Mouse (Mus musculus) left cerebral cortex, postnatal 36 days (tissue): Measurements from ENCODE around the gene Elk1. TPM values are rescaled to one million over a fixed set of nuclear protein-coding genes. Genes with fewer than 3 reads are reported as not detected.

Source experiments
- DNase-seq, 2 experiments: peaks; one replicate each; pipeline ENCODE4 v3.0.0; 2021 to 2022; ENCODE audit warnings: low spot score in 2 of 2, mixed read lengths in 1 of 2
- intact Hi-C: fragments of 180-260 bp; cut with DNase I; formaldehyde crosslinking; loops from one replicate; pipeline ENCODE4 v1.15.1; 2025
- total RNA-seq, 2 experiments: library from RNA; stranded (reverse); gene quantifications; 2 replicates each; pipeline ENCODE4 v1.2.3; 2021

Elk1 gene
- total RNA-seq: 10 to 100 TPM; 55.4 to 62.5 TPM

GRCm38 (mm10) chrX:20950191-20950880 lies at the start of gene Elk1:
Elk1 (minus strand) TSS chrX:20950608.
- intact Hi-C loops: no loop called here
- peak; percentile 75 to 77 for DNase-seq

DNA sequence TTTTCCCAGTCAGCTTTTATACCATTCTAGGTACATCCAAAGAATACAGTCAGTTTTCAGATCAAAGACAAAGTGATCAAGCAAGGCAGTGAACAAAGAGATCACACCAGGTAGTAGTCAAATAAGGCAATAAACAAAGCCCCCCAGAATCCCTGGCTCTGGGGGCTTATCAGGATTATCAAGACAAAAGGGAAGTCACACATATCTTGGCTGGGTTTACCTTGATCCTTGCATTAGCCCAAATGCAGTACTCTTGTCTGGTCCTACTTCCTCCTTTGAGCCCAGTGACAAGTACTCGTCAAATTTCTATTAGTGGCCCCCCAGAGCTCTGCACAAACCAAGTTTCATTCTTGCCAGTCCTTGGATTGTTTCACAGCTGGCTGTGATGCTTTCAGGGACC lies 30.5 kb upstream of the Elk1 start:
- intact Hi-C loops: no loop called here
- no peak for DNase-seq

DNA sequence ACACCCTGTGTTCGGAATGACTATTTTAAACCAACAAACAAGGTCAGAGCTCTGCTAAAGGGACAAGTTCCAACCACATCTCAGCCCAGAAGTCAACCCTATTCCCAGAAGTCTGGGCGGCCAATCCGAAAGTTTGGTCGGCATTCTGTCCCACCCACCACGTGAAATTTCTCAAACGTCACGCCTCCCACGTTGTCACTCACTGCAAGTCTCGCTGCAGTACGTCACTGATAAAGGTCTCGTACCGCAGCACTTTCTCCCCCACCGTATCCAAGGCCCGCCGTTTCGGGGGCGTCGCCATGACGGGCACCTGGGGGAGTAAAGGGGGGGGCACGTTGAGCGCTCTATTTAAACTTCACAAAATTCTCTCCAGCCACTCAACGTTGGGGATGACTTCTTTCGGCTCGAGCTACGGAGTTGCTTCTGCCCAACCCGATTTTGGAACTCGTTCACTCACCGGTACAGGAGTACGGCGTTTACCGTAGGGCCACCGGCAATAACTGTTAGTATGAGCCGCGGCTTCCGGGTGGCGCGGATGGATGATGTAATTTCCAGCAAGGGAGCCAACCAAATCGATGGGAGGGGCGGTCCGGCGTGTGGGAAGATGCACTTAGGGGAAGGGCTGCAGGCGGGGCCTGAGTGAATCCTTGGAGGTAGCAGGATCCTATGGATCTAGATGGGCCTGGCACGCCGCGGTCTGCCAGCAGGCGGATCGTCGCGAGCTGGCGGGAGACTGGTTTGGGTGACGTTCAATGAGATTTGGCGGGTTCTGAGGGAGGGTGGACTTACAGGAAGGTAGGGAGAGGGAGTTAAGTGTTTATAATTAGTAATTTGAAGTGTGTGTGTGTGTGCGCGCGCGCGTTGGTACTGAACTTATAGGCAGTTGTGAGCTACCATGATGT lies 11.3 kb upstream of the Elk1 start, which contains the start of gene Uxt:
Uxt (minus strand) TSS at position 541 of the 902 bp plus-strand sequence.
- peak; percentile 87 for DNase-seq
- intact Hi-C loops: no loop called here

- peak; percentile 29 to 45 for DNase-seq
- intact Hi-C loops: loop anchor here (5.0 to 10.0 kb wide), 2 partner anchors 129 to 281 kb away; no protein-coding TSS in a partner anchor
These were observed 4.4 kb downstream of the Elk1 start for GRCm38 (mm10) chrX:20946055-20946454.

DNA sequence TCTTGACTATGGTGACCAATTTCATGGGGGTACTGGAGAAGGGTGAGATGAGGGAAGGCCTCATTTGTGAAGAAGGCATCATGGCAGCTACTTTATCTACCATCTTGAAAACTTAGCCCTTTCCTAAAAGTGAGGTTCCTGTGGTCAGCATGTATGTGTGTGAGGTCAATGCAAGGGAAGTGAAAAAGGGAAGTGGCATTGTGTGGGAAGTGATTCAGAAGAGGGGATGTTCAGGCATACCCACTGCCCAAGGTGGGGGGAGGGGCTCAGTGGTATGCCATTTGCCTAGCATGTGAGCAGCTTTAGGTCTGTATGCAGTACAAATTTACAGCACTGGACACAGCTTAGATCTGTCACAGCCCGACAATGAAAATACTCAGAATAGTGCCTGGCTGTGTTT lies 18.4 kb downstream of the Elk1 start:
- intact Hi-C loops: no loop called here
- no peak for DNase-seq

- intact Hi-C loops: no loop called here
- no peak for DNase-seq
These were observed 19.0 kb downstream of the Elk1 start, which contains the start of gene Cfp for GRCm38 (mm10) chrX:20931364-20931763. Cfp (minus strand) TSS chrX:20931555.

DNA sequence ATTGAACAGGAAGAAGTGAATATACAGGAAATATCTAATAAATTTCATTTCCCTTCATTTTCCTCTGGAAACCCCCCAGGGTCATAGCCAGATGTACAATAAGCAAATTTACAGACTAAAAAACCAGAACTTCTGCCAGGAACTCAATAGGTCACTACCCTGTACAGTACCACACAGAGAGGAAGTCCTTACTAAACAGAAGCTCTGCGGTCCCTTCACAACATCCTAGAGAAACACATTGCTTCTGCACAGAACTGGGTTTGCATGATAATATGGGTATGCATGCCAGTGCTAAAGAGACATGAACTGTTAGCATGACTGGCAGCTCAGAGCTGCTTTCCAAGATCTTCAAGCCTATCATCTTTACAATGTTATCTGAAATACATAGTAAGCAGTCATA lies 20.5 kb downstream of the Elk1 start:
- intact Hi-C loops: loop anchor here (10.0 kb wide), 1 partner anchor 105 kb away; no protein-coding TSS in a partner anchor

DNA sequence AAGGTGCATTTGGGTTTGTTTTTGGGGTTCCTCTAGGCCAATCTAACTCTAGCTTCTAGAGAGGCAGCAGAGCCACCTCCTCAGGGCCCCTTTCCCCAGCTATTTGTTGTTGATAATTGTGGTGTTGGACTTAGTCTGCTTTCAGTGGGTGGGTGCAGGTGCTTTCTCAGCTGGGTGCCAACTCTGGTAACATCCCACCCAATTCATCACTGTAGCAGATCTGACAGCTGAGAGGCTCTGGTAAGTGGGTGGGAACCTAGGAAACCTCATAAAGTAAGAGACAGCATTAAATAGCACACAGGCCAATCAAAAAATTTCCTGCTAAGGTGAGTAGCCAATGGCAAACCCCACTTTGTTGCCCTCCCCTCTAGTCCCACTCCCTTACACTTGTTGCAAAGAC lies 25.4 kb downstream of the Elk1 start:
- DNase-seq: no peak
- intact Hi-C loops: loop anchor here (10.0 kb wide), 1 partner anchor 100 kb away; no protein-coding TSS in a partner anchor

More for the DNA sequence above, 20.5 kb downstream of the Elk1 start:
- DNase-seq: no peak

DNA sequence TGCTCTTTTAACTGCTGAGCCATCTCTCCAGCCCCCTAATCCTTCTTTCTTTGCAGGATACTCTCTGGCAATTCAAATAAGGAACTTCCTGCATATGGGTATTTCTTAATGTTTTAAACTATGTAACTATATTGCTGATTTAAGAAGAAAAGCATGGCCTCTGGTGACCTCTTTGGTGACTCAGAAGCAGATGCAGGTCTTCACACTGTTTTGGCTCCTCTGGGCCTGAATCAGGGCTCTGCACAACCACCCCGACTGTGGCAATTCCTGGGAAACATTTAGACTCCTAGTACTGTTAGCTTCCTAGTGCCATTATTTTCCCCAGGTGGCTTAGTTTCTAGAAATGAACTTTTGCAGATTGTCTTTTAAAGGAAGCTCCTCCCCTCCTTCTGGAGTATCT lies 26.9 kb downstream of the Elk1 start:
- intact Hi-C loops: loop anchor here (10.0 kb wide), 1 partner anchor 99 kb away; no protein-coding TSS in a partner anchor
- DNase-seq: no peak

- intact Hi-C loops: loop anchor here (10.0 kb wide), 1 partner anchor 97 kb away; no protein-coding TSS in a partner anchor
- DNase-seq: peak in 1 of 2 experiments; percentile 24
These were observed 29.0 kb downstream of the Elk1 start for GRCm38 (mm10) chrX:20921366-20921765.

DNA sequence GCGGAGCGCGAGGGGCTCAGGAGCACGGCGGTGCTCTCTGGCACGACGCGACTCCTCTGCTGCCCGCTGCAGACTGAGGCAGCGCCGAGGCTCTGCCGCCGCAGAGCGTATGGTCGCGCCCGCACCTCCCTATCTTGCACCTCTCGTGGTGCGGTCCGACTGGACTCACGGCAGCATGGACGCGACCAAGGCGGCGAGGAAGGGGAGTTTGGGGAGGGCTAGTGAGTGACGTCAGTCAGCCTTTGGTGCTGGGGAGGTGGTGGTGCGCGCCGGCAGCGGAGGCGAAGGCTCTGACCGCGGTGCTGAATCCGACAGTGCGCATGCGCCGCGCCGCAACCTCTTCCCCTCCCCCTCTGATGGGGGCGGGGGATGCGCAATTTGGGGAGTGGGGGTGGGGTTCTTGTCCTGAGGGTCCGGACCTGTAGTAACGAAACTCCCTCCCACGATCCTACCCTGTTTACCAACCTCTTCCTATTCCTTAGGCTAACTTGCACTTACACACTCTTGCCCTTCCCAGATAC lies 29.5 kb downstream of the Elk1 start, which contains the start of gene Syn1:
Syn1 (minus strand) TSS at position 161 of the 521 bp plus-strand sequence.
- intact Hi-C loops: loop anchor here (10.0 kb wide), 1 partner anchor 96 kb away; no protein-coding TSS in a partner anchor
- DNase-seq: peak; percentile 81 to 82

- intact Hi-C loops: loop anchor here (10.0 kb wide), 1 partner anchor 96 kb away; no protein-coding TSS in a partner anchor
- peak in 1 of 2 experiments; percentile 13 for DNase-seq
These were observed 30.1 kb downstream of the Elk1 start for GRCm38 (mm10) chrX:20920249-20920843.

DNA sequence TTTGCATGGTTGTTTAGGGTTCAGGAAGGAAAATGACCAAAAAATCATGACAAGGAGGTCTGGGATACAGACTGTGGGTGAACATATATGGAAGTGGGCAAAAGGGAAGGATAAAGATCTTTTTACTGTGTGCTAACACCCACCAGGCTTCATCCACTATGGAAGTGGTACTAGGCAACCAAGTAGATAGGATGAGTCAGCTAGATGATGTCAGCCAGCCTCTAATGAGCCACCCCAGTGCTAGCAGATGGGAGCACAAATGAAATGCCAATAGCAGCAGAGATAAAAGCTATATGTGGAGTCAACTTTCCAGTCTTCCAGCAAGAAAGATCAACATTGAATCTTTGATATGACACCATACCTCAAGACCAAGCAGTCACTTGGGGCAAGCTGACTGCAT lies 35.3 kb downstream of the Elk1 start:
- intact Hi-C loops: no loop called here
- DNase-seq: no peak

- intact Hi-C loops: no loop called here
These were observed 36.7 kb downstream of the Elk1 start for GRCm38 (mm10) chrX:20913726-20914125.

GRCm38 (mm10) chrX:20910074-20910473 lies 40.3 kb downstream of the Elk1 start:
- intact Hi-C loops: no loop called here
- no peak for DNase-seq

More at GRCm38 (mm10) chrX:20913726-20914125, 36.7 kb downstream of the Elk1 start:
- DNase-seq: no peak
